Mouse (Mus musculus): ENCODE measurements at regions not wholly inside any gene's neighbourhood (a gene's known extent, or its start where the extent isn't known, plus 50 kb on each side); places are given as distances from the start of the nearest gene placed in this dataset.
"Not testable (repeated sequence)": the region's sequence is repeated elsewhere in the genome, so short reads cannot be mapped to it uniquely, and the experiment has no call there.

DNA sequence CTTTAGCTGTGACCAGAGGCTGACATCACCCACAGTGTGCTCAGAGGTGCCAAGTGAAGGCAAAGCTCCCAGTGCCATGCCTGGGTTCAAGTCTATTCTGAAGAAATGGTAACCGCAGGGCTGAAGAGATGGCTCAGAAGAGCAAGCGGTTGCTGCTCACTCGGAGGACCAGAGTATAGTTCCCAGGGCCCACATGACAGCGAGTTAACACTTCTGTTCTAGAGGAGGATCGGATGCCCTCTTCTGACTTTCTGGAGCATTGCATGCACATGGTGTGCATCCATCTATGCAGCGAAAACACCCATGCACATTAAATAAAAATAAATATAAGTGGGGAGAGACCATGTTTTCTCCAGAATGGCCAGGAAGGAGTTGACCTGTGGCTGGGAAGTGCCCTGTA, 209.5 kb downstream of the Sorl1 start:
- intact Hi-C loops (cut with DNase I) = no loop called here
- DNase-seq (ENCODE audit: extremely low spot score in 1 of 2, low spot score in 2 of 2) = no peak

DNA sequence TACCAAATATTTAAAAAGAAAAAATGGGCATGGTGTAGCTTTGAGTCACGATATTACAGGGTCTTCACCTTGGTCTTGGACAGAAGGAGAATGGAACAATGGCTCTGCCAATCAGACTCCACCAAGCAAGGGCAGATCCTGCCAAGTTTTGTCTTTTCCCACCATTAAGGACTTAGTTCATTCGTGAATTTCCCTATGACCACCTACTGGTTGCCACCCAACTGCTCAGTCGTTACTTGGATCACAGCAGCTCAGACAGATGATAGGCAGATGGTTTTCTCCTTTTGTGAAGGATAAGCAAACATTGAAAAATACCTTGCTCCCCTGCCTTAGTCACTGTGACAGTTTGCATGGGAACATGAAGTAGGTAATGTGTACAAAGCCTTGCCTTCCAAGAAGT, 210.2 kb downstream of the Sorl1 start:
- no peak for DNase-seq (ENCODE audit: extremely low spot score in 1 of 2, low spot score in 2 of 2)
- intact Hi-C loops (cut with DNase I) = no loop called here

DNA sequence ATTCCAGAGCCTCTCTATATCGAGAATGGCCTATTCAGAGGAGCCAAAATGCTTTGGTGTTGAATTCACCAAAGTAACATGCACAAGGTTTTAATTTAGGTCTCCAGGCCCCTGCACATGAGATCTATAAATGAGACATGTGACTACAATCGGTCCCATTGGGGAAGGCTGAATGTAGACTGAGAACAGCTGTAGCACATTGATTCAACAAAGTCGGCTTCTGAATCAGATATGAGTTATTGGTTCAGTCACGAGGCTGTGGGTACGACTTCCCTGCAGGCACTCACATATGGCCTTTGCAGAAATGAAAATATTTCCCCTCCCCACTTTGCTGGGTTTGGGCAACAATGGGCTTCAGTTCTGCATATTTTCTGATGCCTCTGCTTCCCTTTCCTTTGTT, 211.6 kb downstream of the Sorl1 start:
- intact Hi-C loops (cut with DNase I) = no loop called here
- DNase-seq (ENCODE audit: extremely low spot score in 1 of 2, low spot score in 2 of 2) = no peak

DNA sequence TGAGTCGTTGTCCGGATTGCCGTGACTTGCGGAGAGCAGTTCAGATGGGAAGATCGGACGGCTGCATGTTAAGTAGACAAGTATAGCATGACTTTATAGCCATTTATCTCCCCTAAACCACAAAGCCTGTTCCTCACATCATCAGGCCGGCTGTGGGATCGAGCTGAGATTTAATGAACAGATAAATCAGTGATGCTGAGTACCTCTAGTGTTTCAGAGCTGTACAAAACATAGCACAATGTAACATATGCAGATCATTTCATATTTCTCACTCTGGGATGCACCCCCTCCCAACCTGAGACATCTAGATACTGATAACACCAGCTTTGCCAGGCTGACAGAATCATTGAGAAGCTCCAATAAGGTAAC, 223.5 kb downstream of the Sorl1 start:
- DNase-seq (ENCODE audit: extremely low spot score in 1 of 2, low spot score in 2 of 2) = no peak
- intact Hi-C loops (cut with DNase I) = no loop called here

DNA sequence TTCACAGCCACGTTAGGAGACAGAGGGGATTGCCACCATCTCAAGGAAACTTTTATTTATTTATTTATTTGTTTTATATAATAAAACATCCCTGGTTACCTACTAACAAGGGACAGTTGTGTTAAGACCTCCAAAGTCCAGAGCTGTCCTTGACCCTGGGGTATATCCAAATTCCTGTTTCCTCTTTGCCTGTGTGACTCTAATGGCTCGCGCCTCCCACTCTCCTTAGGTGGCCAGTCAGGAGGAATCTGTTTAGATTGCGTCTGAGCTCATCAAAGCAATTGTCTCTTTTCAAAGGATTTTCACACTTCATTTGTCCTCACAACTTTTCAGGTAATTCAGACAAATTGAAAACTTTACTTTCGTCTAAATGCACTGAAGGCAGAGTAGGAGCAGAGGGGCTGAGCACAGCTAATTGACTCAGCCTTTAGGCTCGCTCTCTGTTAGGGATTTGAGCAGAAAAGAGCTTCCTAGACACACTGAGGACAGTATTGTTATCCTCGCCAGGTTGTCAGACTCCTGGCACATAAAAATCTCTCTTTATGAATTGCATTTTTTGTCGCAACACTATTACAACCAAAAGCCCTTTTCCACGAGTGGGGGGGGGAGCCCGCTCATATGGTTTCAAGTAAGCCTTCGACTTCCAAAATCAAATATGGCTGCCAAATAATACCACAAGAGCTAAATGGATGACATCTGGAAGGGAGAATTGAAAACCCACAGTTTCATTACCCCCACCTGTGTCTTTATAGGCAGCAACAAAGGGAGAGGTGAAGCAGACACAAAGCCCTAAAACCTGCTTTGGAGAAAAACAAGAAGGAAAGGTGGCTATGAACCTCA, 224.1 kb downstream of the Sorl1 start:
- DNase-seq (ENCODE audit: extremely low spot score in 1 of 2, low spot score in 2 of 2) = no peak
- intact Hi-C loops (cut with DNase I) = no loop called here

DNA sequence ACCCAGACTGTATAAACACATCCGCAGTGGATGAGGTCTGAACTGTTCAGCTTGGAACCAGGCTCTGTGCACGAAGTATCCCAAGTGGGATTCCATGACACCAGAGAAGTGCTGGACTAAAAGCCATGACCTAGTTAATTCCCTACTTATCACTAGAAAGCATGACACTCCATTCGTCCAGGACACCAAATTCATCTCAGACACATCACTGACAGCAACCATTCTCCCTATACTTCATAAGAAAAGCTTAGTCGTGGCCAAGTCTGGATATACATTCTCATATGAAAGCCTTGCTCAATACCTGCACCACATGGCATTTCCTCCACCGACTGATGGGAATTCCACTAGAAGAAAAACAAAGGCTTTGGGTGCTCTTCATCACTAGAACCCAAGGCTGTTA, 229.0 kb downstream of the Sorl1 start:
- intact Hi-C loops (cut with DNase I) = no loop called here
- no peak for DNase-seq (ENCODE audit: extremely low spot score in 1 of 2, low spot score in 2 of 2)

DNA sequence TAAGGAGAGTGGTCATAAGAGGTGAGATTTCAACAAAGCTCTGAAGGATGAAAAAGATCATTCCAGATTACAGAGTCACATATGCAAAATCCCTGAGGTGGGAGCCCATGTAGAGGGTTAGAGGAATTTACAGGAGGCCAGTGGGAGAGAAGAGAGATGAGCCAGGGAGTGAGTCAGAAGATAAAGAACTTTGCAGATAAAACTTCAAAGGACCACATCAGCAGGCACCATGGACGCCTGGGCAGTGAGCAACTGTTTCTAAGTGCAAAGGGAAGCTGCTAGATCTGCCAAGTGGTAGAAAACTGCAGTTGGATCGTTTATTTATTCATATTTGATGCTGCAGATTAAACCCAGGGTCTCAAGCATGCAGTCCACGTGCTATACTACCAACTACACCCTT, 231.3 kb downstream of the Sorl1 start:
- no peak for DNase-seq (ENCODE audit: extremely low spot score in 1 of 2, low spot score in 2 of 2)

DNA sequence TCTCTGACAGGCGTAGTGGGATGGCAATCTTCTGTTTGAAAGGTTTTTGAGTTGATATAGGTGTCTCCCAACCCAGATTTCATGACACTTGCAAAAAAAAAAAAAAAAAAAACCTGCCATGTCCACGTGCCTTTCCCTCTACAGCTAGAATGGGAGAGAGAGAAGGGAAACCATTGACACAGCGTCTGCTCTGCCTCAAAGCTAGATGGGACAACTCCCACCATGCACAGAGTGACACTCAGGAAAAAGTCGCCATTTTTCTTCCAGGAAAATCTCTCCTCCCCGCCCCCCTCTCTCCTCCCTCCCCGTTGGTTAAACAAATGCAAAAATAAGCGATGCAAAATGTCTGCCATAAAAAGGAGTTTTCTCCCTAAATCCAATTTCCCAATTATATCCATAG, 232.9 kb downstream of the Sorl1 start:
- DNase-seq (ENCODE audit: extremely low spot score in 1 of 2, low spot score in 2 of 2) = peak in 1 of 2 experiments; percentile 47
- intact Hi-C loops (cut with DNase I) = no loop called here

More for the DNA sequence above, 231.3 kb downstream of the Sorl1 start:
- intact Hi-C loops (cut with DNase I) = no loop called here

DNA sequence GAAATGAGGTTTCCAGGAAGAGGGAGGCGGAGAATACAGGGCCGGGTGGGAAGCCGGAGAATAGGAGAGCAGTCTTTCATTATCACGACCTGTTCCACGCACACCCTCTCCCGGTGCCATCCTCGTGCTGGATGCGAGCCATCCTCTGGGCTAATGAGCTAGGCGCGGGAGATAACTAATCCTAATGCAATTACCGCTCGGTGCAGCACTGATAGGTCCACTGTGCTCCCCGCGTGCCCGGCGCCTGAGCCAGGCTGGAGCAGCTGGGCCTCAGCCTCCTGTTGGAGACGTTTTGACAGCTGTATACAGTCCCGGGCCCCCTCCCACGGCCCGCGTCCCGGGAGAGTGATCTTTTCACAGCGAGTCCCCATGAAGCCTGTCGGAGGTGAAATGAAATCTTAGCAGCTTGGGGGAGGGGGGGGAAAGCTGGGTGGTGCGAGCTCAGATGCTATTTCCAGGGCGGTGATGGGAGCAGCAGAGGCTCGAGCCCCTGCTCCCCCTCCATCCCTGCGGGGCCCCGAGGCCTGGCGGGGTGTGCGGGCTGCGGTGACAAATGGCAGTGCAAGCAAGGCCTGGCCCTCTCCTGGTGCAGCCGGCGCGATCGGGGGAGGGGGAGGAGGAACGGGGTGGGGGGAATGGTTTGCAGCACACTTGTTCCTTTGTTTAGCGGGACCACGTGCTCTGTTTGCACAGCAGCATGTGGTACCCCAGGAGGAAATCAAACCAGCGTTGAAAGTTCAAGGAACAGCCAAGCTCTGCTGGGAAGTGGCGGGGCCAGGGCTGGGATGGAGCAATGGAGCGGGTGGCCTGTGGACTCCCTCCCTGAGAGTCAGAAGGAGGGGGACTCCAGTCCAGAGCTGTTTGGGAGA, 233.6 kb downstream of the Sorl1 start:
- peak; percentile 67 to 87 for DNase-seq (ENCODE audit: extremely low spot score in 1 of 2, low spot score in 2 of 2)
- intact Hi-C loops (cut with DNase I) = no loop called here

DNA sequence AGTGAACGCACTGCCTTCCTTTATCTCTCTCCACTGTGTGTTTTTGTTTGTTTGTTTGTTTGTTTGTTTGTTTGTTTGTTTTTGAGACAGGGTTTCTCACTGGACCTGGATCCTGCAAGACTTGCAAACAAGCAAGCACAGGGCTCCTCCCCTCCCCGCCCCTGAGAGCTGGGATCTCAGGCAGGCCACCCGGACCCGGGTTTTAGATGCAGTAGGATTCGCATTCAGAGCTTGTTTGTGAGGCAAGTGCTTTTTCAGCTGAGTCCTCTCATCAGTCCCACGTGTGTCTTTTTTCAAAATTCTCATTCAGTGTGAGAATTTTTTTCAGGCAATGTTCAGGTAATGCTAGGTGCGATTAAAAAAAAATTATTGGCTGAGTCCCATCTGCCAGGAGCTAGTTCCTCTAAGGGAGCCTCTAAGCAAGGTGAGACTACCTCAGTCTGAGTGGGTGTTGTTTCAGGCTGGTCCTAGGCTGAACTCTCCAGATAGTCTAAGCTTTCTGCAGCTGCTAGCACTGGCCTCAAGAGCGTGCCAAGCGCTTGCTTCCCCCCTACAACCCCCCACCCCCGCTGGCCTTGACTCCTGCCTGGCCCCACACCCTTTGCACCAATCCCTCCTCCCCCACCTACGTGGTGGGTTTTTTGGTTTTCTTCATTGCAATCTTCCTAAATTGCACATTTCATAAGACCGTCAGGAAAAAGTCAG, 234.4 kb downstream of the Sorl1 start:
- intact Hi-C loops (cut with DNase I) = no loop called here

DNA sequence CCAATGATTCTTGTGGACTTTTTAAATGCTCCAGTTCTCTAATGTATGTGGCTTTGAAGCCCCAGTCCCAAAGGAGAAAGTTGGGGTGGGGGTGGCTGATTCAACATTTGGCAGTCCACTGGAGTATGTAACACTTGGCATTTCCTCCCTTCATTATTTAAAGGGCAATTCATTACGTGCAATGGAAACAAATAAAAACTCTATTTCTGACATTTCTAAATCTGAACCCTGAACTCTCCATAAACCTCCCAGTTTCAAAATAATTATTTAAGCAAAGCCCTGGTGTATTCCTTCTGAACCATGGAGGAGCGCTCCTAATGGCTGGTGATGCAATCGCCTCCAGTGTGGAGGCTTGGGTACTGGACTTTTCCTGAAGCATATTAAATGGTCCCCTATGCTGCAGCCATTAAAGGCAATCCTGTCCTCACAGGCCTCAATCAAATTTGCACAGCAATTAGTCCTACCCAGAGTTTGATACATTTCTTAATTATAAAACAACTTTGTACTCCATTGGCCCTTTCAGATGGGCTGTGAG, 235.4 kb downstream of the Sorl1 start:
- intact Hi-C loops (cut with DNase I) = no loop called here
- no peak for DNase-seq (ENCODE audit: extremely low spot score in 1 of 2, low spot score in 2 of 2)

More for the DNA sequence above, 234.4 kb downstream of the Sorl1 start:
- peak in 1 of 2 experiments; percentile 34 for DNase-seq (ENCODE audit: extremely low spot score in 1 of 2, low spot score in 2 of 2)

DNA sequence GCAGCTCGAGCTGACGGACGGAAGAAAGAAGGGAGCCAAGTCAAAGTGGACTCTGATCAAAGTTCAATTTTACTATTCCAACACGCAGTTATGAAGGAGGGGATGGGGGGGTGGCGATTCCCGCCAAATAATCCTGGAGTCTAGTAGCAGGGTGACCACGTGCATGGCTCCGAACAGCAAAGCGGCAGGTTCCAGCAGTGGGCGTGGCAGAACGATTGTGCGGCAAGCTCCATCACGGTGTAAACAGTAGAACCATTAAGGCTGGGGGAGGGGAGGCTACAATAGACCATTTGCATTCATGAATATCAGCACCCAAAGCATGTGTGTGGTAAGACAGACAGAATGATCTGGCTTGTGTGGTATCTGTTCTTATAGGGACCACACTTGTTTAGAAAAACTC, 237.6 kb downstream of the Sorl1 start:
- intact Hi-C loops (cut with DNase I) = not testable (repeated sequence)

DNA sequence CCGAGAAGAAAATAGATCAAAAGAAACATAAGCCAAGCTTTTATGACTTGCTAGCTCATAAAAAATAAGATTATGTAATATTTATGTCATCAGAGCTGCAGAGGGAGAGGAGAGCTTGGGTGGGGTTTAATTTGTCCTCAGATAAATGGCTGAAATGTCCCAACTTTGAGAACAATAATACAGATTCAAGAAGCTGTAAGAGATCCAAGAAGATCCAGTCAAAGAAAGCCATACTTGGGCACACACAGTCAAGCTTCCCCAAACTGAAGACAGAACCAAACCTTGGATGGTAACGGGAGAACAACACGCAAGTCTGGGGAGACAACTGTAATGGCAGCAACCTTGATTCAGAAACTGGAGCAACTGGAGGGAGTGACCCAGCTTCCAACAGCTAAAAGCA, 243.6 kb downstream of the Sorl1 start:
- DNase-seq (ENCODE audit: extremely low spot score in 1 of 2, low spot score in 2 of 2) = no peak
- intact Hi-C loops (cut with DNase I) = no loop called here

More for the DNA sequence above, 237.6 kb downstream of the Sorl1 start:
- DNase-seq (ENCODE audit: extremely low spot score in 1 of 2, low spot score in 2 of 2) = not testable (repeated sequence)

DNA sequence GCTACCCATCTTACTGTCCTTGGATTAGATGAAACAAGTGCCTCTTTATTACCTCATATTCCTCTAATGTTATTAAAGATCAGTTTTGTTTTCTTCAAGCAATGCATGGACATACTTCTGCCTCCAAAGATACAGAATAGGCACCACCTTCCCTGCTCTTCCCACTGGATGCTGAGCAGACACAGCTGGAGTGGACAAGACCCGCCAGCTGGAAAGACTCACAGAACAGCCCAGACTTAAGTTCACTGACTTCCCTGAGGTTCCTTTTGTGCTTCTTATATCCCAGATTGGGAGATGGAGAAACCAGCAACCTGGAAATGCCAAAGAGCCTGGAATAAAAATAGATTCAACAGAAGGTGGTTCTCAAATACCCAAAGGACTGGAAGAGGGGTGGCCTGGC, 245.0 kb downstream of the Sorl1 start:
- intact Hi-C loops (cut with DNase I) = no loop called here
- DNase-seq (ENCODE audit: extremely low spot score in 1 of 2, low spot score in 2 of 2) = no peak

DNA sequence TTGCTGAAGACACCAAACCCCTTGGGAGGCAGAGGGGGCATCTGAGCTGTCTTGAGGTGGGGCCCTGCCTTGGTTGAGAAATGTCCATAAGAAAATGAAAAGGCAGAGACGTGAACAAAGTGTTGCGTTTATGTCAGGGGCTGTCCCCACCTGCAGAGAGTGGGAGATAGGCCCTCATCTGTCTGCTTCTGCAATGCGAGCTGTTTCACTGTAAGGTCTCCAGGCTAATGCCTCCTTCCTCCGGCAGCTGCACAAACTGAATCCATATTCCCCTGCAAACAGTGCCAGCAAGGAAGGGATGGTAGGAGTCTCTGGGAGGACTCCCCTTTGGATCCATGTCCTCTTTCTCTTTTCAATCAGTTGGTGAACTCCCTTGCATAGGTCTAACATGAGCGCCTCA, 263.0 kb downstream of the Sorl1 start:
- DNase-seq (ENCODE audit: extremely low spot score in 1 of 2, low spot score in 2 of 2) = no peak
- intact Hi-C loops (cut with DNase I) = no loop called here

DNA sequence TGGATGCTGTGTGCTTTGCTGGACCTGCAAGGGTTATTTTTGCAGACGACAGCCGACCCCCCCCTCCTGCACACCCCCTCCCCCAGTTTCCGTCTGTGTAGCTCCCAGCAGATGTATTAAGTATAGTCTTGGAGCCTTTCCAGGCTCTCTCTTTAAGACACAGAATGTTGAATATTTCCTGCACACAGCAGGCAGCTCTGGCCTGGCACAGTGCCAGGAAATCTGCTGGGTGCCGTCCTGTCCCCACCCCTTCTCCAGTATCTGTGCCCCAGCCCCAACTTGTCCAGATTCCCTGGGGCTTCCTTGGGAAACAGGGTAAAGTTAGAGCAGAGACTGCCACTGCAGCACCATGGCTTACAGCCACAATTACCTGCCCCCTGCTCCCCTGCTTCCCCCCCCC, 263.4 kb downstream of the Sorl1 start:
- DNase-seq (ENCODE audit: extremely low spot score in 1 of 2, low spot score in 2 of 2) = peak; percentile 62 to 91
- intact Hi-C loops (cut with DNase I) = no loop called here

DNA sequence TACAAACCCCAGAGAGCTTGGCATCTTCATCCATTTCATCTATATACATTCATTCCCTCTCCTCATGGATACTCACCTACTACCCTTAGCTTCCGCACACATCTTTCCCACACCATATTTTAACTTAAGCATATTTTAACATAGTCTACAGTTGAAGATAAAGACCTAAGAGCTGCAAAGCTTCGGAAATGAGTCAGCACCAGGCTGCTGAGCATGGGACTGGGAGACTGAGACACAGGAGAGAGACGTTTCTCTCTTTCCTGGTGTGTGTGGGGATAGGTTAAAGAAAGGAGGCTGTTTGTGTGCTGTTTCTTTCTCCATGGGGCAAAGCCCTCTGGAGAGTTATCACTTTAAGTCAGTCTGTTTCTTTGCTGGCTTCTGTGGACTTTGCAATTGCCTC, 264.3 kb downstream of the Sorl1 start:
- no peak for DNase-seq (ENCODE audit: extremely low spot score in 1 of 2, low spot score in 2 of 2)
- intact Hi-C loops (cut with DNase I) = no loop called here

DNA sequence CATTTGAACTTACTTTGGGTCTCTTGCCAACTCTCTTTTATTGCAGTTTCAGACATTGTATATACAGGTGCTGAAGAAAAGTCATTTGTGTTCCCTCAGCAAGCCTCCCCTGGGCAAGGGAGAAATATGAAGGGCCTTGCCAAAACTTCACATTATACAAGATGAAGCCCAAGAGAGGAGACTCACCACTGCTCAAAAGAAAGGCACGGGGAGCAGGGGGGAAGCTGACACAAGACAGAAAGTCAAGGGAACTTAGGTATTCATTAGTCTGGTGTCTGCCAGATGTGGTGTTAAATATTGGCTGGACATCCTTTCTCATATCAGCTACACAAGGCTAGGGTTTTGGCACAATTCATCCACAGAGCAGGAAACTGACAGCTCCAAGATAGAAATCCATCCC, 272.0 kb downstream of the Sorl1 start:
- intact Hi-C loops (cut with DNase I) = no loop called here
- no peak for DNase-seq (ENCODE audit: extremely low spot score in 1 of 2, low spot score in 2 of 2)

DNA sequence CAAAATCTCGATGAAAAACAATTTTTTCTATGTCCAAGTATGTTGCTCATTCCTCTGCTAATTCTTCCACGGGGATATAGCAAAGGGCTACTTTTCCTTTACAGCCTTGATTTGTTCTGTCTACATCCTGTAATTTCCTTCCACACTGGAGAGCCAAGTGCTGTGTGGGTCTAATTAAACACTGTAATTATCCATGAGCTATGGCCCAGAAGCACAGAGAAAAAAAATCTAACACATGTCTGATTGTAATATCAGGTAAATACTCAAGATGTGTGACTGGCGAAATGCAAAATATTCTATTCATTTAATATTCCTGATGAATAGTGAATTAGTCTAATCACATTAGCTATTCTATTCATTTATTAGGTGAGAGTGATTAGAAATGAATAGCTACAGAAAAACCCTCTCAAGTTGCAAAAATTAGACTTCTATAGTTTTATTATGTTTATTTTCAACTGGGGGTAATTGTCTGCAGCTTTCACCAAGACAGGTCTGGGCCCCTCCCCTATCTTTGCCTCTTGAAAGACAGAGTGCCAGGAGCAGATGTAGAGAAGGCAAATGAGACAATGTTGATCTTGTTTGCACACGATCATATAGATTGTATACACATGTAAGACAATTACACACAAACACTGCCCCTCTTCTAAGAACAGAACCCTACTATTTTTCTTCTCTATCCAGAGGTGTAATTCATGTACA, 274.3 kb downstream of the Sorl1 start:
- DNase-seq (ENCODE audit: extremely low spot score in 1 of 2, low spot score in 2 of 2) = no peak
- intact Hi-C loops (cut with DNase I) = no loop called here

All from left cerebral cortex, postnatal 10 days (tissue).